Mouse (Mus musculus) embryonic facial prominence, embryonic 10.5 days (tissue): ENCODE measurements at regions not wholly inside any gene's neighbourhood (a gene's known extent, or its start where the extent isn't known, plus 50 kb on each side); places are given as distances from the start of the nearest gene placed in this dataset.

Experiments
- DNase-seq: peaks from one replicate; pipeline ENCODE4 v3.0.0-alpha.2; 2017; ENCODE audit warnings: low spot score
- H3K27ac ChIP-seq: fragments of 300-500 bp; sonication (generic); replicated peaks from 2 replicates; pipeline ENCODE4 v1.5.1; 2016; ENCODE audit warnings: mild to moderate bottlenecking
- H3K27me3 ChIP-seq: fragments of 300-500 bp; sonication (generic); replicated peaks from 2 replicates; pipeline ENCODE4 v1.6.1; 2016; ENCODE audit warnings: low read depth, mild to moderate bottlenecking; ENCODE audit not compliant: poor library complexity, severe bottlenecking
- H3K36me3 ChIP-seq: fragments of 300-500 bp; sonication (generic); replicated peaks from 2 replicates; pipeline ENCODE4 v1.6.1; 2016; ENCODE audit warnings: mild to moderate bottlenecking, moderate library complexity
- H3K4me1 ChIP-seq: fragments of 300-500 bp; sonication (generic); 2 replicates; pipeline ENCODE4 v1.6.1; 2016
- H3K4me3 ChIP-seq: fragments of 300-500 bp; sonication (generic); 2 replicates; pipeline ENCODE4 v1.5.1; 2016; ENCODE audit warnings: mild to moderate bottlenecking, moderate library complexity
- H3K9me3 ChIP-seq: fragments of 300-500 bp; sonication (generic); 2 replicates; pipeline ENCODE4 v1.6.1; 2016; ENCODE audit warnings: mild to moderate bottlenecking
- WGBS: fragments of 180-500 bp; shearing (Covaris S2); methylation state at CpG from one replicate; pipeline ENCODE4 v1.1.7; 2016; 5-methylcytosine and 5-hydroxymethylcytosine counted together

DNA sequence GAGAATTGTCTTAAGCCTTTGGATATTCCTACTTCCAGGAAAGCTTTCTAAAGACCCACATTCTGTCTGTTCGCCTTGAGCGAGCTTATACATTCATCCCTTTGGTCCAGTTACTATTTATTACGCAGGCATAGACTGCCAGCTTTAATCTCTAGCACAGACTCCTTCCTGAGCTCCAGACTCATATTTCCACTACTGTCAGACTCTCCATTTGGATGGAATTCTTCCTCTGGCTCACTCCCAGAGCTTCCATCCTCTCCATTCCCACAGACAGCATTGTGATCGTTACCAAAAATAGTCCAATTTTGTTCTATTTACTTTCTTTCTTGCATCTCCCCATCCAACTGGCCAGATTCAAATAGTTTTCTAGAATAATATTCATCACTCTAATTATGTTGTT lies 420.3 kb upstream of the Syt1 start:
- no peak for DNase-seq
- Histone ChIP-seq H3K9me3 (no peaks in the 10 kb centered on the region), H3K4me3 (no peak overlapping the region), H3K27ac (no peak overlapping the region), H3K27me3 (no peaks in the 10 kb centered on the region), H3K4me1 (no peaks in the 10 kb centered on the region), H3K36me3 (no peaks in the 10 kb centered on the region)
- WGBS: 92% methylated on average over 4 of the region's 4 CpGs

DNA sequence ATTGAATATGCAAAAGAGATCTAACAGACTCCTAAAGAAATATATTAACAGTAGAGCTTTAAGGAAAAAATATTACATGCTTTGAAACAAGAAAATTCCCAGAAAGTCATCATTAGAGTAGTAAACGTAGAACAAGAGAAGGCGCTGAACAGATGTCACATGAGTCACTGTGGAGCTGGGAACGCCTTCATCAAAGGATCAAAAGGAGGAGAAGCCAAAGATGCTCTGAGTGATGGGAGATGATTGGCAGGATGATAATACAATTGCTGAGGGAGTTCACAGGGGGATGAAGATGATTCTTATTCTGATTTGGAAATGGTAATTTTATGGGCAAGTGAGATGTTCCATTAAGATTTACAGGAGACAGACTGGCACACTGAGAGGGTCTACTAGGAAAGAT lies 417.1 kb upstream of the Syt1 start:
- no peaks in the 10 kb centered on the region for H3K4me1 ChIP-seq
- H3K27ac ChIP-seq: no peak overlapping the region
- WGBS: 90% methylated on average over 3 of the region's 3 CpGs
- no peaks in the 10 kb centered on the region for H3K9me3 ChIP-seq
- no peak overlapping the region for H3K4me3 ChIP-seq
- no peaks in the 10 kb centered on the region for H3K36me3 ChIP-seq
- no peaks in the 10 kb centered on the region for H3K27me3 ChIP-seq
- DNase-seq: no peak

DNA sequence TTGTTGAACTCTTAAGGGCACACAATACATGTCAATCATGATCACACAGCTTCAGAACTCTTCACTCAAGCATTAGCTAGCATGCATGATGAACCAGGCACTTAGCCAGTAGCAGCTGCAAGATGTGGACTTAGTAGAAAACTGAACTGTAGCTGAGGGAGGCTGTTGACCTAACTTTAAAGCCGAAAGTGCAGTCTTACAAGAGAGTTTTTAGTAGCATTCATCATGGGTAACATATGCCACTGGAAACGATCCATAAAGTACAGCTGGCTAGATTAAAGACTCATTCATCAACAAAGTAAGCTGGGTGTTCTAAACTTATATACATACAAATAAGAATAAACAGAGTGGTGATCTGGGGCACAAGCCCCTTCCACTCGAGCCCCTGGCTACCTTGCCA lies 396.2 kb upstream of the Syt1 start:
- Histone ChIP-seq H3K36me3 (no peaks in the 10 kb centered on the region), H3K4me3 (no peak overlapping the region), H3K9me3 (no peaks in the 10 kb centered on the region), H3K27me3 (no peaks in the 10 kb centered on the region), H3K27ac (no peak overlapping the region), H3K4me1 (no peaks in the 10 kb centered on the region)
- DNase-seq: no peak
- 86% methylated on average over 3 of the region's 3 CpGs for WGBS

DNA sequence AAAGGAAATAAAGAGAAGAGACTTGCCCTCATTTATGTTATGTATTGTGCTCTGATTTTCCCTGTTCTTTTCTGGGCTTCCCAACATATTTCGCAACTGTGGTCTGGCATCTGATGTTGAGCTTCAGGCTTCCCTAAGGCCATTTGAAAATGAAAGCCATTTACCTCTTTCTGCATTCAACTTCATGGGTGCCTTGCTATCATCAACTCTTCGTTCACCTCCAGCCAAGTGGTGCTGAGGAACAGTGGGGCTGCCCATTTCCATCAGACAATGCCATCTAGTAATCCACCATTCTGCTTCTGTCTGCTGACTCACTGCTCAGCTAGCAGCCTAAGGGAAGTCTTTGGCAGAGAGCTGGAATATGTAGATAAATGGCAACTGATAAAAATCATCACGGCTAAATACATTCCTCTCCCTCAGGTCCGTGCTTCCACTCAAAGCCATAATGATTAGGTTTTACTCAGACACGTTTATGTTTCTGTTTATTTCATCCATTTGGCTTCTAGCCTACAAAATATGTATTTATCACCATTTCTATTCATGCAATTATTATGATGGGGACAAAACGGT lies 394.4 kb upstream of the Syt1 start:
- Histone ChIP-seq H3K9me3 (no peaks in the 10 kb centered on the region), H3K36me3 (no peaks in the 10 kb centered on the region), H3K4me3 (no peak overlapping the region), H3K27me3 (no peaks in the 10 kb centered on the region), H3K4me1 (no peaks in the 10 kb centered on the region), H3K27ac (no peak overlapping the region)
- DNase-seq: no peak
- 86% methylated on average over 6 of the region's 6 CpGs for WGBS

DNA sequence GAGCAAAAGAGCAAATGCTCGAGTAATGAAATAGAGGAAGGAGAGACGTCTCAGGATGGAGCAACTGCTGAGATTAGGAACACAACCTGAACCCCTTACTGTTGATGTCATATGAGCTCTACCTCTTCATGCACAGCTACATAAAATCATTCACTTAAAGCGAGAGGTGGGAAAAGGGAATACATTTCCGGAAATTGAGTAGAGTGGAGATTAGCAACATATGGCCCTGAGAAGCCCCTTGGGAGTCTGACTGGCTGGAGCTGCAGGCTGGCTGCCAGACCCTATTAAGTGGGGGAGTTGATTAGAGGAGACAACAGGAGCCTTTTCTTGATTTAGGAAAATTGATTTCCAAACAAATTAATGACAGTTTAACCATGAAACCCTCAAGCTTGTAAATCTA lies 373.0 kb upstream of the Syt1 start:
- DNase-seq: peak; percentile 68
- Histone ChIP-seq H3K4me3 (no peak overlapping the region), H3K27ac (no peak overlapping the region), H3K4me1 (no peaks in the 10 kb centered on the region), H3K27me3 (peaks cover 19% of the 10 kb centered on the region), H3K36me3 (no peaks in the 10 kb centered on the region), H3K9me3 (no peaks in the 10 kb centered on the region)
- WGBS: 34% methylated on average over 4 of the region's 4 CpGs

DNA sequence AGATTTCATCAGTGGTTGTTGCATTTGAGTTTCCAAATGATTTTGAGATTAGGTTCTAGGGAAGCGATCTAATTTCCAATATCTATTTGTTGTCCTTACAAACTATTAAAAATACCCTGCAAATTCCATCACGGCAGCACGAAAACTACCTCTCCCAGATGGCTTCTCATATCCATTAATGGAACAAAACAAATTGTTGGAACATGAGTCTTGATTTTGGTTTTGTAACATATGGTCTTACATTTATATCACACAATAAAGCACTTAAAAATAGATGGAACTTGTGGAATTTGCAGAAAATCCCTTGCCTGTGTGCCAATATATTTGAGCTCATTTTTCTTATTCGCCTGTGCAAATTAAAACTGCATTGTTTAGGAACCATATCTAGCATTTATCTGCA lies 368.1 kb upstream of the Syt1 start:
- H3K4me1 ChIP-seq: no peaks in the 10 kb centered on the region
- WGBS: 86% methylated on average over 4 of the region's 4 CpGs
- H3K9me3 ChIP-seq: no peaks in the 10 kb centered on the region
- no peak overlapping the region for H3K4me3 ChIP-seq
- H3K27ac ChIP-seq: no peak overlapping the region
- DNase-seq: no peak
- H3K36me3 ChIP-seq: no peaks in the 10 kb centered on the region
- H3K27me3 ChIP-seq: peaks cover 15% of the 10 kb centered on the region

DNA sequence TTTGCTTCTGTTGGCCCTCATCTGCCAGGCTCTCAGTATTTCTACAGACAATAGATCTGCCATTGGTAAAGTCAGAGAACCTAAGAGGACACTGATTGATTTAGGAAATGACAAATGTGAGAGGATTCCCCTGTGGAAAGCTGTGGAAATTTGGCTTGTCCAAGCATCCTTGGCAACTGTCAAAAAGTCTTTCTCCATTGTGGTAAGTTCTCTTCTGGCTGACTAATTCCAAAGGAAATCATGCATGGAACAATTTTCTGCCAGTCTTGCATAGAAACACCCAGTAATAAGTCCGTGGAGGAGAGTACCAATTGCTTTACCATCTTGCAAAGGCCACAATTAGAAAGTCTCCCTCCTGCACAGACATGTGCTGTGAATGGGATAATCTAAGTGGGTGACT lies 349.4 kb upstream of the Syt1 start:
- no peak for DNase-seq
- 68% methylated on average over 1 of the region's 1 CpGs for WGBS

DNA sequence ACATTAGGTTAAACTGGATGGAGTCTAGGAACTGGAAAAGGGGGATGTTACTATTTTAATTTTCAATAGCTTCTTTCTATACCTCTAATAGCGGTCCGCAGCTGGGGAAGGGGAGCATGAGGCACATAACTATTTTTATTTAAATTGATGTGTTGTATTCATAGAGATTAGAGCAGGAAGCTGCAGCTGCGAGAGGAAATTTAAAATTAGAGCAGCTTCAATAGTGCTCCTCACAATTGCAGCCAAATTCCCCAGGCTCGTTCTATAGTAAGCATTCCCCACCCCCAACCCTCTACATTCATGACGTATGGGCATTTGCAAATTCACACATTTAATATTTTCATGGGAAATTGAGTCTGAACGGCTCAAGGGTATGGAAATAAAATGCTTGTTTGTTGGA lies 348.0 kb upstream of the Syt1 start:
- WGBS: 86% methylated on average over 6 of the region's 6 CpGs
- H3K27ac ChIP-seq: no peak overlapping the region
- DNase-seq: no peak
- no peaks in the 10 kb centered on the region for H3K9me3 ChIP-seq
- no peak overlapping the region for H3K4me3 ChIP-seq
- H3K4me1 ChIP-seq: no peaks in the 10 kb centered on the region
- no peaks in the 10 kb centered on the region for H3K27me3 ChIP-seq
- no peaks in the 10 kb centered on the region for H3K36me3 ChIP-seq

More for the DNA sequence above, 349.4 kb upstream of the Syt1 start:
- no peaks in the 10 kb centered on the region for H3K27me3 ChIP-seq
- no peaks in the 10 kb centered on the region for H3K36me3 ChIP-seq
- no peak overlapping the region for H3K4me3 ChIP-seq
- no peak overlapping the region for H3K27ac ChIP-seq
- H3K9me3 ChIP-seq: no peaks in the 10 kb centered on the region
- H3K4me1 ChIP-seq: no peaks in the 10 kb centered on the region

DNA sequence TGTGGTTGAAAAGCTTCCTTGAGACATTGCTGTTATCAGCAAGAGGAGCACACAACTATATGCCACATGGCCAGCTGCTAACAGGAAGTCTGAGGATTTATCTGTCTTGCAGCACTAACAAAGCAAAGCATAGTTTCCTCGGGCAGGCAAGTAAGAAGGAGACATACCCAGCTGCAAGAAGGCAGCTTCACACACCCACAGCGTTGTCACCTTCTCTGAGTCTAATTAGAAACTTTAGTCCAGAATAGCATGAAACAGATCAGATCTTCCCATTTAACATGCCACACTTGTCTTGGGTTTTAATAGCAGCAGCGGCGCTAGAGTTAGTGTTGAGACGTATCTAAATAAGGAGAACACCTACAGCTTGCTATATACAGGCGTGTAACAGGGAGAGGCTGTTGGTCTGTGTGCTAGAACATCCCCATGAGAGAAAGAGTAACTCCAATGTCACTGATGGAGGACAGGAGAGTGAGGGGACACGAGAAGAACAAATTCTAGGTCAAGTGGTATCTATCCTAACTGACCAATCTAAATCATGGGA lies 322.1 kb upstream of the Syt1 start:
- H3K27ac ChIP-seq: no peak overlapping the region
- no peaks in the 10 kb centered on the region for H3K4me1 ChIP-seq

DNA sequence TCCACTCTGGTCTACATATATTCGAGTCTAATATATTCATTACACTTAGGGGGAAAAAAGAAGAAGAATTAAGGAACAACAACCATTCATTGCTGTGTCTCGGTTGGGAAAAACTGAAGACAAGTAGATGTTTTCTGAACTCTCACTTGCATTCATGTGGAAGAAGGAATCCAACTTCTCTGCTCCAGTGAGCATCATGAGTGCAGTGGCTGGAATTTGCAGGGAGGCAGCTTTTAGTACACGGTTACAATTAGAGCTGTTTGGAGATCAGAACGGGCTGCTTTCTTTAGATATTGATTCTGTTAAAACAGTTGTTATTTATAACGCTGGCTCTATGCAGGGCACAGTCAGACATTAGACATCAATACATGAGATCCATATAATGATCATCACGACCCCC lies 298.5 kb upstream of the Syt1 start:
- H3K9me3 ChIP-seq: no peaks in the 10 kb centered on the region
- no peaks in the 10 kb centered on the region for H3K4me1 ChIP-seq
- H3K4me3 ChIP-seq: no peak overlapping the region
- no peaks in the 10 kb centered on the region for H3K36me3 ChIP-seq
- no peak for DNase-seq
- H3K27ac ChIP-seq: no peak overlapping the region
- H3K27me3 ChIP-seq: no peaks in the 10 kb centered on the region
- WGBS: 82% methylated on average over 6 of the region's 6 CpGs

More for the DNA sequence above, 322.1 kb upstream of the Syt1 start:
- no peak overlapping the region for H3K4me3 ChIP-seq
- no peaks in the 10 kb centered on the region for H3K27me3 ChIP-seq
- WGBS: 87% methylated on average over 7 of the region's 7 CpGs
- no peak for DNase-seq
- H3K9me3 ChIP-seq: no peaks in the 10 kb centered on the region
- H3K36me3 ChIP-seq: no peaks in the 10 kb centered on the region

DNA sequence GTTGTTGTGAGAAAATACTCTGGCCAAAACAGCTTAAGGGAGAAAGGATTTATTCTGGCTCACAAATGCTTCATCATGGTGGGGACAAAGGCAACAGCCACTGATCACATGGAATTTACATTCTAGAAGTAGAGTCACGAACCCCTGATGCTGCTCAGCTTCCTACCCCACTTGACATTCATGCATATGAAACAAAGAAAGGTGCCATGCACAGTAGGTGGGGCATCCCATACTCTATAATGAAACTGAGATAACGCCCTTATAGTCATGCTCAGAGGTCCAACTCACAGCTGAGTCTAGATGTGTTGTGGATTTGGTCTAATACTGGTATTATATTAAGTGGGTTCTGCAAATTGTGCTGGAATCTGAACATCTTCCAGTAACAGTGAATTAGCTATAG lies 289.4 kb upstream of the Syt1 start:
- Histone ChIP-seq H3K9me3 (no peaks in the 10 kb centered on the region), H3K36me3 (no peaks in the 10 kb centered on the region), H3K27me3 (no peaks in the 10 kb centered on the region), H3K4me3 (no peak overlapping the region), H3K4me1 (no peaks in the 10 kb centered on the region), H3K27ac (no peak overlapping the region)
- DNase-seq: no peak
- 82% methylated on average over 2 of the region's 2 CpGs for WGBS

DNA sequence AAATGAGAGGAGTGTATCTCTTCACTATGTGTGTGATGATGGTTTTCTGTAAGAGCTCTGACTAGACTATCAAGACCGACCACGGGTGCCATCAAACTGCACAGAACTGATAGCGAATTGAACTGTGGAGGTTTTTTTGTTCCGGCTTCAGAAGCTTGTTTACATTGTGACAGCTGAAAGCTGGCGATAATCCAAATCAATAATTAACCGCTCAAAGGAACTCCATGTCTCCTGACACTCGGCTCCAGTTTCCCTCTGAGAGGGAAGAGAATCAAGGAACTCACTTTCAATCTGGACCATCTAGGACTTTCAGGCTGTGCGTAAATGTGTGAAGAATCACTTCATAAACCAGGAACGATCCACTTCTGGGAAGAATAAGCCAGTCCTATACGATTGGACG lies 289.0 kb upstream of the Syt1 start:
- 86% methylated on average over 11 of the region's 11 CpGs for WGBS
- Histone ChIP-seq H3K4me1 (no peaks in the 10 kb centered on the region), H3K36me3 (no peaks in the 10 kb centered on the region), H3K27ac (no peak overlapping the region), H3K27me3 (no peaks in the 10 kb centered on the region), H3K4me3 (no peak overlapping the region), H3K9me3 (no peaks in the 10 kb centered on the region)
- no peak for DNase-seq

DNA sequence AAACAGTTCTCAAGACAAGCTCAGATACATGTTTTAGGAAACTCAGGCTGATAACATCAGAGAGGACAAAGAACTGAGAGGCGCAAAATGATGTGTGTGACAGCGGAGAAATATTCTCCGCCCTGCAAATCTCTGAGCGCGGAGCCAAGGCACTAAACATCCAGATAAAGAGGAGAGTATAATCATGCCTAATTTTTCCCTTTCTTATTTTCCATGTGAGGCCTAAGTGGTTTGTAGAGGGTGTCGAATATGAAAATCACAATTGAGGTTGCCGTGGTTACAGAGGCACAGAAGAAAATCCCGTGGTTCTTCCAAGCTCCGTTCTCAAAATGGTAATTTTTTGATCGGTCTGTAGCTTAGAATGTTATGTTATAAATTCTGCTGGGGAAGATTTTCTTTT lies 272.6 kb upstream of the Syt1 start:
- Histone ChIP-seq H3K27ac (no peak overlapping the region), H3K27me3 (no peaks in the 10 kb centered on the region), H3K9me3 (no peaks in the 10 kb centered on the region), H3K36me3 (no peaks in the 10 kb centered on the region), H3K4me3 (no peak overlapping the region), H3K4me1 (no peaks in the 10 kb centered on the region)
- no peak for DNase-seq
- WGBS: 94% methylated on average over 10 of the region's 10 CpGs

DNA sequence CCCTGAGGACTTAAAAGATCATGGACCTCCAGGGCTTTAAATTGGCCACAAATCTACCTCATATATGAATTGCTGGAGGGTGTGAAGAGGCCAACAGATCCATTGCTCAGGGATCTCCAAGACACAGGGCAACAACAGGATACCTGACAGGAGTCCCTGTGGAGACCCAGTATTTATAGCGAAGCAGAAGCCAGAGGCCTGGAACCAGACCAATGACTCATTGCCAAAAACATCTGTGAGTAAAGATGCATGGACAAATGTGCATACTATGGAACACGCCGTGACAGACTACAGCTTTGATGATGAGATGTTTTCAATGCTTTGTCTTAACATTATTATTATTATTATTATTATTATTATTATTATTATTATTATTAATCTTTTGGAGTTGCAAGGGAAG lies 239.0 kb upstream of the Syt1 start:
- 93% methylated on average over 3 of the region's 3 CpGs for WGBS
- H3K36me3 ChIP-seq: no peaks in the 10 kb centered on the region
- no peaks in the 10 kb centered on the region for H3K9me3 ChIP-seq
- no peak for DNase-seq
- H3K27ac ChIP-seq: no peak overlapping the region
- H3K4me3 ChIP-seq: no peak overlapping the region
- no peaks in the 10 kb centered on the region for H3K27me3 ChIP-seq
- no peaks in the 10 kb centered on the region for H3K4me1 ChIP-seq
